Mouse (Mus musculus) left cerebral cortex, postnatal 4 days (tissue): ENCODE results near the gene Def6. TPM values are rescaled to one million over a fixed set of nuclear protein-coding genes. Genes with fewer than 3 reads are reported as not detected.

Source experiments
- DNase-seq: peaks from one replicate; pipeline ENCODE4 v3.0.0-alpha.2; 2022
- intact Hi-C: fragments of 180-260 bp; cut with DNase I; formaldehyde crosslinking; loops from one replicate; pipeline ENCODE4 v1.15.1; 2025
- total RNA-seq, 2 experiments: library from RNA; stranded (reverse); gene quantifications; 2 replicates each; pipeline ENCODE4 v1.2.3; 2021

Gene Def6
- total RNA-seq, result 1 to 10 TPM; 7.2 to 9.1 TPM

GRCm38 (mm10) chr17:28207591-28208313 lies at the start of gene Def6:
Gene Def6, plus strand, starts transcription at chr17:28207778.
- intact Hi-C loops, result no loop called here
- DNase-seq, result peak; percentile 65

DNA sequence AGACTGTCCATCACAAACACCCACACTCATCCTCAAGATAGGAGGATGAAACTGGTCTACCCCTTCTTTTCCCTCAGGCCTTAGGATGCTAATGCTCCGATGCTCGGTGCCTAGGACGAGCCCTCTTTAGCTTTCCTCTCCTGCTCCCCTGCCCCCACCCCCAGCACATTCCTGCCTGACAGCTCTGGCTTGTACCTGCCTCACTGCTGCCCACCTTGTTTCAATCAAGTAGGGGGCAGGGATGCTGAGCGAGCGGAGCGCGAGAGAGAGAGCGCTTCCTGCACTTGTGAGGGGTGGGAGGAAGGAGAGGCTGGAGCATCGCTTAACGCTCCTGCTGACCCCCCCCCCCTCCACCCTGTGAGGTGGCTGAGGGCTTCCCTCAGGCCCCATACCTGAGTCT lies 47.2 kb upstream of the Def6 start:
- intact Hi-C loops, result loop anchor here (5.0 kb wide), 1 partner anchor 78 kb away; the partner anchor contains the start of gene Tcp11
- DNase-seq, result no peak

GRCm38 (mm10) chr17:28161310-28161881 lies 46.2 kb upstream of the Def6 start:
- intact Hi-C loops, result loop anchor here (5.0 kb wide), 1 partner anchor 79 kb away; the partner anchor contains the start of gene Tcp11

DNA sequence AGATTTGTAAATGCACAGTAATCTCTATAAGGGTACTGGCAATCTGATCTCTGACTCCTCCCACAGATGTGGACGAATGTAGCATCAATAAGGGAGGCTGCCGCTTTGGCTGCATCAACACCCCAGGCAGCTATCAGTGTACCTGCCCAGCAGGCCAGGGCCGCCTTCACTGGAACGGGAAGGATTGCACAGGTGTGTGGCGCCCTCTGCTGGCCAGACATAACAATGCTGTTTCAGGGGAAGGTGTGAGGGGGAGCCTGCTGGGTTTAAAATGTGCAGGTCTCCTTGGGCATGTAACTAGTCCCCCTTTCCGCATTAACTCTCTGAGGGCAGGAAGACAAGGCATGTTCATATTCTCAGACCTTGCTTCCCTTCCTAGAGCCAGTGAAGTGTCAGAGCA lies 43.9 kb upstream of the Def6 start:
- intact Hi-C loops, result loop anchor here (5.0 kb wide), 1 partner anchor 81 kb away; the partner anchor contains the start of gene Tcp11
- peak; percentile 79 for DNase-seq

More at GRCm38 (mm10) chr17:28161310-28161881, 46.2 kb upstream of the Def6 start:
- no peak for DNase-seq

- DNase-seq, result no peak
- intact Hi-C loops, result no loop called here
Observed at GRCm38 (mm10) chr17:28170460-28171305, 36.9 kb upstream of the Def6 start.

DNA sequence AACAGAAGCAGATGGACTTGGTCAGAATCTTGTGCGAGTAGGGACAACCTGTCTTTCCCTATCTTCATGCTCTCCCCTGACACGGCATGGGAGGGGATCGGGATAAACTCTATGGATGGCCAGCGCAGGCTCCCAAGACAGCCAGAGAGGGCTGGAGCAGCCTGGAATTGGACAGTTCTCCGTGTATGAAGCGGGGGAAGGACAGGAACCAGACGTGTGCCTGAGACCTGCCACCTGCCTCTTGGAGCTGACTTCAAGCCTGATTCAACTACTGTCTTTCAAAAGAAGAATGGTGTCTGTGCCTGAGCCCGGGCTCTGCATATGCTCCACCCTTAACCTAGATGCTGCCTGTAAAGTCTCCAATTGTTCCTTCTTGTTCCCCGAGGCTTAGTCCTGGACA lies 34.9 kb upstream of the Def6 start:
- intact Hi-C loops, result no loop called here
- no peak for DNase-seq

- intact Hi-C loops, result no loop called here
- peak; percentile 95 for DNase-seq
Observed at GRCm38 (mm10) chr17:28176775-28177539, 30.6 kb upstream of the Def6 start, which contains the start of gene Zfp523. Gene Zfp523, plus strand, starts transcription at chr17:28177129.

DNA sequence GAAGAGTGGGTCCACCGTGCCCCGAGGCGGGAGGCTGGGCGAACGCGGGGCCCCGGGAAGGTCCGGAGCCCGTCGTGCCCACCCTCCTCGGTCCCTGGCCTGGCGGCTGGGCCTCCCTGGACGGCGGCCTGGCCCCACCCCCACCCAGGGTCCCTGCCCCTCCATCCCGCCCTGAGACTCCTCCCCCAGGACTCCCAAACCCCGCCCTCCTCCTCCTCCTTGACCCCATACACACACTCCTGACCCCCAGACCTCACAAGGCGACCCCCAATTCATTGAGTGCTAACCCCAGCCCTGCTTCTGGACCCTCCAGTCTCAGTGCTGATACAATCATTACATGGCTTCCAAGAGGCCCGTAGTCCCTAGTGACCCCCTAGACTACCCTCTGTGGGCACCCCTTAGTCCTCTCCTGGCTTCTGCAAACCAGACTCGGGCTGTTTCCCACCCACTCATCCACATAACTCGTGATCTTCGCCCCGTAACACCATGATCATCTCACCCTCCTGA lies 30.0 kb upstream of the Def6 start:
- intact Hi-C loops, result no loop called here

GRCm38 (mm10) chr17:28180331-28180730 lies 27.2 kb upstream of the Def6 start:
- intact Hi-C loops, result no loop called here
- no peak for DNase-seq

More for the DNA sequence above, 30.0 kb upstream of the Def6 start:
- DNase-seq, result peak; percentile 67

GRCm38 (mm10) chr17:28180783-28181544 lies 26.6 kb upstream of the Def6 start:
- no peak for DNase-seq
- intact Hi-C loops, result no loop called here

GRCm38 (mm10) chr17:28184971-28185638 lies 22.5 kb upstream of the Def6 start:
- intact Hi-C loops, result no loop called here
- peak; percentile 55 for DNase-seq

DNA sequence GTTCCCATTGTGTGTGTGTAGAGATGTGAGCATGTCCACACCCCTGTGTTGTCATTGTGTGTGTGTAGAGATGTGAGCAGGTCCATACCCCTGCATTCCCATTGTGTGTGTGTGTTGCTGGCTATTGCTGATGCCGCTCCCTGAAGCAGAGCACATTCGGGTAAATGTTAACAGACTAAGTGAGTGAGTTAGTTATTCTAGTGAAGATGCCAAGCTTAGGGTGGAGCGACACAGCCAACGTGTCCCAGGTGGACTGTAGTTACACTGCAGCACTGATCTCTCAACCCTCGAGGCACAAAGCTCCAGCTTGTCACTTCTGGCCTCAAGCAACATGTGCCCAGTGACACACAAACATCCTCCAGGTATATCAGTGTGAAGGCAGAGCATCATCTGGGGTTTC lies 19.3 kb upstream of the Def6 start:
- intact Hi-C loops, result no loop called here
- DNase-seq, result no peak

DNA sequence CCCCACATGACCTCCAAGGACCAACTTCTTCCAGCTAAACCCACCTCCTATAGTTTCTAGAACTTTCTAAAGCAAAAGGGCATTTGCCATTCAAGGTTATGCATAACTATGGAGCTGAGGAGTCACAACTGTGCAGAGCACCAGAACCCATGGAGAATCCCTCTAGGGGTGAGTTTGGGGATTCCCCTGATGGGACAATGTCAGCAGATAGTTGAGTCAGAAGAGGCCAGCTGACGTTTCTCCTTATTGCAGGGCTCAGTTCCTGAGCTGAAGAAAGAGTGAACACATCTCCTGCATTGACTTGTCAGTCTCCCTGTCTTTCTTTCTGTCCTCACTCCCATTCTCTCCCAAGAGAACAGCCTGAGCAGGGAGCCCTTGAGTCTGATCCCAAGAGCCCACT lies 14.8 kb upstream of the Def6 start:
- intact Hi-C loops, result no loop called here
- DNase-seq, result no peak

DNA sequence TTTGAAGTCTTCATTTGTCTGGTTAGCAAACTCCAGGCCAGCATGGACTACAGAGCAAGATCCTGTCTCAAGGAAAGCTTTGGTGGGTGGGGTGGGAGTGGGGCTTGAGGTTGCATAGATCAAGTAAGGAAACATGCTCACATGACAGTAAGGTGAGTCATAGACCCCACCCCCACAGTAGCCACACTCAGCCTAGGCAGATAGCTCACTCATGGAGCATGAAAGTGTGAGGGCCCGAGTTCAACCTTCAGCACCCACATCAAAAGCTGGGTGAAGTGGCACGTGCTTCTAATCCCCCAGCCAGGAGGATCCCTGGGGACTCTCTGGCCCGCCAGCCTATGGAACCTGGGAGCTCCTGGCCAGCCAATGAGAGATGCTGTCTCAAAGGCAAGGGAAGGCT lies 14.0 kb upstream of the Def6 start:
- intact Hi-C loops, result no loop called here
- DNase-seq, result no peak

- no peak for DNase-seq
- intact Hi-C loops, result no loop called here
Observed at GRCm38 (mm10) chr17:28195033-28195432, 12.5 kb upstream of the Def6 start.

DNA sequence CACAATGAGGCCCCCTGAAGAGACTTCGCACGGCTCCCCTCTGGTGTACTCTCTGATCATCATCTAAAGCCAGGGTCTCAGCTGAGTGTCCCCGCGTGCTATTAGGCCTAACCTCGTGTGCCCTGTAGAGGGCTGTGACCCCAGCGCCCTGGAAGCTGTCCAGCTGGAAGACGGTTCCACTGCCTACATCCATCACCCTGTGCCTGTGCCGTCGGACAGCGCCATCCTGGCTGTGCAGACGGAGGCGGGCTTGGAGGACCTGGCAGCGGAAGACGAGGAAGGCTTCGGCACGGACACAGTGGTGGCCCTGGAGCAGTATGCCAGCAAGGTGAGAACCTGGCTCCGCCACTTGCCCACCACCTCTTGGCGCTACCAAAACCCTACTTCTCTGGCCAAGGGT lies 9.9 kb upstream of the Def6 start:
- DNase-seq, result no peak
- intact Hi-C loops, result no loop called here

- intact Hi-C loops, result no loop called here
- no peak for DNase-seq
Observed at GRCm38 (mm10) chr17:28201982-28202381, 5.6 kb upstream of the Def6 start.

- DNase-seq, result peak; percentile 58
- intact Hi-C loops, result no loop called here
Observed at GRCm38 (mm10) chr17:28204052-28204720, 3.4 kb upstream of the Def6 start.
